Mouse (Mus musculus) kidney, adult 2 months (tissue): ENCODE measurements around the gene Ntf5. TPM values are rescaled to one million over a fixed set of nuclear protein-coding genes. Genes with fewer than 3 reads are reported as not detected.

Source experiments
- DNase-seq: peaks from one replicate; pipeline ENCODE4 v3.0.0; 2021
- H3K27ac ChIP-seq: fragments of 200-500 bp; 2 replicates; pipeline ENCODE4 v1.5.1; 2012; ENCODE audit warnings: low read depth, low read length, control low read depth, inconsistent platforms; ENCODE audit not compliant: insufficient read depth
- H3K27me3 ChIP-seq: fragments of 200-500 bp; replicated peaks from 2 replicates; pipeline ENCODE4 v1.6.1; 2012; ENCODE audit warnings: mild to moderate bottlenecking, moderate library complexity, low read length, inconsistent platforms; ENCODE audit not compliant: control insufficient read depth, insufficient read depth
- H3K36me3 ChIP-seq: fragments of 200-500 bp; 2 replicates; pipeline ENCODE4 v1.6.1; 2012; ENCODE audit warnings: mild to moderate bottlenecking, moderate library complexity, low read length, inconsistent platforms; ENCODE audit not compliant: control insufficient read depth, insufficient read depth
- H3K4me1 ChIP-seq: fragments of 200-500 bp; 2 replicates; pipeline ENCODE4 v1.6.1; 2011; ENCODE audit warnings: low read length; ENCODE audit not compliant: control insufficient read depth, insufficient read depth
- H3K4me3 ChIP-seq: fragments of 200-500 bp; 2 replicates; pipeline ENCODE4 v1.5.1; 2011; ENCODE audit warnings: mild to moderate bottlenecking, low read depth, low read length, control low read depth; ENCODE audit not compliant: insufficient read depth
- CTCF ChIP-seq: fragments of 200-500 bp; conservative IDR thresholded peaks from 2 replicates; pipeline ENCODE4 v1.5.1; 2011; ENCODE audit warnings: low read depth, mild to moderate bottlenecking, control low read depth, low read length, moderate library complexity, mixed read lengths; ENCODE audit not compliant: insufficient read depth, insufficient read length
- POLR2A ChIP-seq: fragments of 200-500 bp; IDR thresholded peaks from one replicate; pipeline ENCODE4 v1.6.1; 2011; ENCODE audit warnings: low read depth, low read length, control low read depth
- WGBS: fragments of 180-500 bp; shearing (Covaris S2); methylation state at CpG from one replicate; pipeline ENCODE4 v1.1.7; 2018; 5-methylcytosine and 5-hydroxymethylcytosine counted together
- polyA plus RNA-seq: library from polyadenylated mRNA; depleted of rRNA; stranded (reverse); fragments of >200 nt; gene quantifications from 2 replicates; pipeline ENCODE4 v1.2.3, GENCODE M21; 2012

The Ntf5 gene
- polyA plus RNA-seq, 1 experiment, result 0.44 TPM

DNA sequence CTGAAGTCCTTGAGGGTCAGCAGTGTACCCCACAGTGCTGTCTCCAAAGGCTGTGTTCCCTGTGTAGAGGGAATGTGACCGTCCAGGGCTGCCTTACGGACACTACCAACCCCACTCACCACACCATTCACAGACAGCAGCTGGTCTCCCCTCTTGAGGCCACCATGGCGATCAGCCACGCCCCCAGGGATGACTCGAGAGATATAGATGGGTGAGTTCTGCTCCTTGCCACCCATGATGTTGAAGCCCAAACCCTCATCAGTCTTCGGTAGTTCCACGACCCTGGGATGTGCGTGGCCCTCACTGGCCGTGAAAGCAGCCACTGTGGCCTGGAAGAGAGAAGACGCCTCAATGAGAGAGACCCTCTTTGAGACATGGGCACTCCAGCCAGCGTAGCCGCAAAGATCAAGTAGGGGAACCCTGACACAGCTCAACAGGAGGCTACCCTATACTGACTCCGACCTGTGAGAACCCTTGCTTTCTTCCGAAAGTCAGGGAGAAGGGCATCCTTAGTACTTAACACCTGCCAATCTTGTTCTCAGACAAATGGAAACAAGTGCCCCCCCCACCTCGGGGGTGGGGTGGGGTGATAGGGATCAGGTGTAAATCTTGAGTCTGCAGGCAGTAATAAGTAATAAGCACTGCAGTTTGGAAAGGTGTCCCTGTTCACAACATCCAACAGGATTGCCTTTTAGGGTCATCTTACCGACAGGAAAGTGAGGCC, 44.3 kb upstream of the Ntf5 start:
- Histone ChIP-seq H3K27me3 (no peaks in the 10 kb centered on the region), H3K36me3 (no peaks in the 10 kb centered on the region), H3K4me1 (no peaks in the 10 kb centered on the region; the same call in 1 of the 2 replicates), H3K27ac (no peak overlapping the region), H3K4me3 (no peak overlapping the region)
- TF ChIP-seq POLR2A (no peak), CTCF (no peak)
- WGBS, result 81% methylated on average over 16 of the region's 16 CpGs
- DNase-seq, result no peak

DNA sequence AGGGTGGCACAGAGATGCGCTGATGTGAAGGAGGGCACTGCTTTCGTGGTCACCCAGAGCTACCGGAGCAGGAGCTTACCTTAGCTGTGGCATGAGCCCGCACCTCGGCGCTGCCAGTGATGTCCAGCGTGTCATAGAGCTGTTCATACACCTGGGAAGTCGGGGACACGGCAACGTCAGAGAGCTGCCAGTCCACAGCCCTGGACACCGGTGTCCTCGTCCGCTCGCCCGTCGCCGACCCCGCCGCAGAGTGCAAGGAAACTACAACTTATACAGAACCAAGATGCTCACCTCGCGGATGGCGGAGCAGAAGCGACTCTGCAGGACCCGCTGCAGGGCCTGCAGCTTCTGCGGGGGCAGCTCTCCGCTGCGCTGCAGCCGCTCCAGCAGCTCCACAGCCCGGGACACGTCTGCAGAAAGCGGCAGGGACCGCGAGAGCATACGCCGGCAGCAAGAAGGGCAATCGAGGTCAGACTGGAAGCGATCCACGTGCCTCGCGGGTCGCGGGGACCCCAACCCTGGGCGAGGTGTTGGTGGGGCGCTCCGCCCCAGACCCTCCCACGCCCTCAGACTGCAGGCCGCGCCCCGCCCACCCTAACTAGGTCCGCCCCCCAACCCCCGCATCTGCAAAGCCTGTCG, 43.5 kb upstream of the Ntf5 start:
- 6% methylated on average over 52 of the region's 52 CpGs for WGBS
- H3K27ac ChIP-seq, result no peak overlapping the region
- peak overlapping the region; percentile 57 for H3K4me3 ChIP-seq
- TF ChIP-seq CTCF (no peak), POLR2A (no peak)
- DNase-seq, result no peak
- H3K4me1 ChIP-seq, result no peaks in the 10 kb centered on the region; the same call in 1 of the 2 replicates
- H3K27me3 ChIP-seq, result no peaks in the 10 kb centered on the region
- no peaks in the 10 kb centered on the region for H3K36me3 ChIP-seq

DNA sequence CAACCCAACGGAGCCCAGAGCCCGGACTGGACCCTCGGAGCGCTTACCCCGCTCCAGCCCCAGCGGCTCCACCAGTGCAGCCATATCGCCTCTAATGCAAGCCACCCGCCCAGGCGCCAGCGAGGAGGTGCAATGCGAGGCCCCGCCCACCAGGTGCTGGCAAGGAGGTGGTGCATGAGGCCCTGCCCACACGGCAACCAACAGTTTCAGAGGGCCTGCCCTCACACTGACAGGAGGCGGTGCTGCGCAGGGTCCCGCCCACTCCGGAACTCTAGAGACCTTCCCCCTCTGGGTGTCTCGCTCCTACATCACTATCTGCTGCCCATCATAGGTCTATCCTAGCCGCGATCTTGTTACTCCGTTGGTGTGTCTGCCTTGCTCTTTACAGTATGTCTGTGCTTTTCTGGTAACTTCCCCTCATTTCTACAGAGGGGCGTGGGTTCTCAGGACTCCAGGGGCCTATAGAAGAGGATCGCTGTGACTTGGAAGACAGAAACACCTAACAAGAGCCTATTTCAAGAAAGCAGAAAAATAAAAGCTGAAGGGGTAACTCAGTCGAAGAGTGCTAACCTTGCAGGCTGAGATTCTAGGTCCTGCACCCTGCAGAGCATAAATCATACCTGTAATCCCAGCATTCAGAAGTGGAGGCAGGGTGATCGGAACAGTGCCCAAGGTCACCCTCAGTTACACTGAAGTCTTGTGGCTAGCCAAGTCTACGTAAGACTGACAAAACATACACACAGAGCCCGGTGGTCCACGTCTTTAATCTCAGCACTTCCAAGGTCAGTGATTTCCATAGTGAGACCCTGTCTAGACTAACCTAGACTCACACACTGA, 42.8 kb upstream of the Ntf5 start, which contains the start of gene Lin7b:
Gene Lin7b (minus strand): TSS at position 109 of the 837 bp plus-strand sequence.
- 8% methylated on average over 28 of the region's 28 CpGs for WGBS
- no peaks in the 10 kb centered on the region for H3K36me3 ChIP-seq
- no peaks in the 10 kb centered on the region for H3K27me3 ChIP-seq
- peak within 1 kb of the TSS; percentile 65; the same call in 1 of the 2 replicates for H3K27ac ChIP-seq
- TF ChIP-seq POLR2A (no peak), CTCF (no peak)
- no peaks in the 10 kb centered on the region; the same call in 1 of the 2 replicates for H3K4me1 ChIP-seq
- peak within 1 kb of the TSS; percentile 57 for H3K4me3 ChIP-seq
- DNase-seq, result peak; percentile 92

DNA sequence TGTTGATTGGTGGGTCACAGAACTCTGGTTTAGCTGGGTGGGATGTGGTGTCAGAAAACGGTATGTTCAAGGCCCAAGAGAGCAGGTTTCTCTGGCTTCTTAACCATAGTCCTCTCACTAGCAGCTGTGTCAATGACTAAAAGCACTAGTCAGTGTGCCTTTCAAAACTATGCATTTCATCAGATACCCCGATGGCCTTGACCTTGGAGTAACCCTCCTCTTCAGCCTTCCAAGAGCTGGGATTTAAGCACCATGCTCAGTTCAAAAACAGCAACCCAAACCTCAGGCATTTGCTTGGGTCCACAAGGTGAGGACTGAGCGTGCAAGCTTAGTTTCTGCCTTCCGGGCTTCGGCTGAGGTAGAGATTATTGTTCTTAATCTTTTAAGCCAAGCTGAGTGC, 41.1 kb upstream of the Ntf5 start:
- H3K4me1 ChIP-seq, result no peaks in the 10 kb centered on the region; the same call in 1 of the 2 replicates
- no peak for DNase-seq
- no peak overlapping the region for H3K27ac ChIP-seq
- WGBS, result 75% methylated on average over 5 of the region's 5 CpGs
- no peaks in the 10 kb centered on the region for H3K27me3 ChIP-seq
- H3K36me3 ChIP-seq, result no peaks in the 10 kb centered on the region; the same call in 1 of the 2 replicates
- no peak overlapping the region for H3K4me3 ChIP-seq
- TF ChIP-seq CTCF (no peak), POLR2A (no peak)

DNA sequence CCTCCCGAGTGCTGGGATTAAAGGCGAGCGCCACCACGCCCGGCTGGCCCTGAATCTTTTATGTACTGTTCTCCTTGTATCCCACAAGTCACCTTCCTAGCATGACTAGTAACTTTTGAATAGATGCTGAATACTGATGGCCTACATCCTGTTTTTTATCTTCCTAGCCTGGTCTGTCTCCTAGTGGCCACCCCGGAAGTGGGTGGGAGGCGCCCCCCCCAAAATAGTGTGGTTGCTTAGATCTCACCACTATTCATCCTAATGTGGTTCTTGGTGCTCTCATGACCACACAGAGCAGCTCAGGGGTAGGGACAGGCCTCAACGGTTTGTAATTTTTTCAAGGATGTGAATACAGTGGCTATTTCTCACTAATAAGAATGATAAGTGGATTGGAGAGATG, 38.9 kb upstream of the Ntf5 start:
- Histone ChIP-seq H3K27me3 (no peaks in the 10 kb centered on the region), H3K4me1 (no peaks in the 10 kb centered on the region; the same call in 1 of the 2 replicates), H3K27ac (no peak overlapping the region), H3K4me3 (no peak overlapping the region), H3K36me3 (no peaks in the 10 kb centered on the region; the same call in 1 of the 2 replicates)
- DNase-seq, result no peak
- TF ChIP-seq POLR2A, result no peak
- TF ChIP-seq CTCF, result no peak
- WGBS, result 93% methylated on average over 8 of the region's 8 CpGs

DNA sequence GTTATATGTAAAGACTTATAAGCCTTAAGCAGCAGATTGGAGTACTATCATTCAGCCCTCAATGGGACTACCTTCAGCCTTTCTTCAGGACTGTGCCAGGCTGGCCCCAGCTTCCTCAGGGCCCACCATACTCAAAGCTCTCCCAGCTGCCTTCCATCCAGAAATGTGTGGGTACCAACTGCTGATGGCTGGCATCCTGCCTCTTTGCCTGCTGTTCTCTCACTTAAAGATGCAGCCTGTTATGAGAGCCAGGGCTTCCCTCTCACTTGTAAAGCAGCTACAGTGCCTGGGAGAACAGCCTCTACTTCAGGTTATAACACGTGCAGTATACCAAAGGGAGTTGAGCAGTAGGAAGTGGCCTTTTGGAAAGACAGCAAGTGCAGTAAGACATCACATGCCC, 37.4 kb upstream of the Ntf5 start:
- Histone ChIP-seq H3K4me3 (no peak overlapping the region), H3K4me1 (no peaks in the 10 kb centered on the region), H3K27me3 (no peaks in the 10 kb centered on the region), H3K36me3 (no peaks in the 10 kb centered on the region; the same call in 1 of the 2 replicates), H3K27ac (no peak overlapping the region)
- TF ChIP-seq CTCF (no peak), POLR2A (no peak)
- WGBS, result 83% methylated on average over 1 of the region's 1 CpGs
- no peak for DNase-seq
